Mouse (Mus musculus) limb, embryonic 15.5 days (tissue): ENCODE results near the gene Kcnq2. TPM values are rescaled to one million over a fixed set of nuclear protein-coding genes. Genes with fewer than 3 reads are reported as not detected.
A peak's percentile ranks its signal among the peaks of the same experiment; 100 is the strongest.

Source experiments
- ATAC-seq: fragments of 200-750 bp; cut with Nextera tagmentation; 2 replicates; pipeline ENCODE4 v1.8.0; 2017; ENCODE audit warnings: low read depth, moderate TSS enrichment; ENCODE audit not compliant: insufficient number of reproducible peaks, low FRiP score, low TSS enrichment
- H3K27ac ChIP-seq: fragments of 300-500 bp; sonication (generic); 2 replicates; pipeline ENCODE4 v1.5.1; 2015; ENCODE audit warnings: moderate library complexity, mild to moderate bottlenecking, inconsistent platforms
- H3K27me3 ChIP-seq: fragments of 300-500 bp; sonication (generic); 2 replicates; pipeline ENCODE4 v1.6.1; 2015; ENCODE audit warnings: inconsistent platforms
- H3K36me3 ChIP-seq: fragments of 300-500 bp; sonication (generic); 2 replicates; pipeline ENCODE4 v1.6.1; 2015; ENCODE audit warnings: inconsistent platforms
- H3K4me1 ChIP-seq: fragments of 300-500 bp; sonication (generic); 2 replicates; pipeline ENCODE4 v1.6.1; 2015; ENCODE audit warnings: inconsistent platforms
- H3K4me2 ChIP-seq: fragments of 300-500 bp; sonication (generic); 2 replicates; pipeline ENCODE4 v1.6.1; 2015; ENCODE audit warnings: mild to moderate bottlenecking, inconsistent platforms
- H3K4me3 ChIP-seq: fragments of 300-500 bp; sonication (generic); 2 replicates; pipeline ENCODE4 v1.5.1; 2015; ENCODE audit warnings: mild to moderate bottlenecking, inconsistent platforms
- H3K9ac ChIP-seq: fragments of 300-500 bp; sonication (generic); 2 replicates; pipeline ENCODE4 v1.6.1; 2015; ENCODE audit warnings: inconsistent platforms
- H3K9me3 ChIP-seq: fragments of 300-500 bp; sonication (generic); 2 replicates; pipeline ENCODE4 v1.6.1; 2016; ENCODE audit warnings: inconsistent platforms
- WGBS: fragments of 180-500 bp; shearing (Covaris S2); methylation state at CpG from one replicate; pipeline ENCODE4 v1.1.7; 2015; 5-methylcytosine and 5-hydroxymethylcytosine counted together
- polyA plus RNA-seq: library from polyadenylated mRNA; unstranded; fragments of >200 nt; fragmentation: Nextera tagmentation; extraction: Ambion mirVana; gene quantifications from 2 replicates; pipeline ENCODE4 v1.2.1, GENCODE M21; 2015

Gene Kcnq2
- polyA plus RNA-seq, 1 experiment from 2014 or later = 0.15 TPM

- no peaks in the 10 kb centered on the region for H3K9me3 ChIP-seq
- no peak for ATAC-seq
- H3K4me3 ChIP-seq = no peak overlapping the region
- no peak overlapping the region for H3K4me2 ChIP-seq
- WGBS = 91% methylated on average over 2 of the region's 2 CpGs
- H3K27me3 ChIP-seq = peaks cover 50% of the 10 kb centered on the region
- no peak overlapping the region for H3K27ac ChIP-seq
- no peak overlapping the region for H3K9ac ChIP-seq
- no peaks in the 10 kb centered on the region for H3K36me3 ChIP-seq
- H3K4me1 ChIP-seq = peaks cover 13% of the 10 kb centered on the region
Measured at GRCm38 (mm10) chr2:181144675-181145074, 9.6 kb upstream of the Kcnq2 start.

- no peaks in the 10 kb centered on the region for H3K9me3 ChIP-seq
- ATAC-seq = no peak
Measured at GRCm38 (mm10) chr2:181143509-181144276, 8.6 kb upstream of the Kcnq2 start.

GRCm38 (mm10) chr2:181142703-181143135 lies 7.6 kb upstream of the Kcnq2 start:
- Histone ChIP-seq H3K9ac (no peak overlapping the region), H3K4me2 (no peak overlapping the region), H3K4me3 (no peak overlapping the region), H3K27ac (no peak overlapping the region), H3K4me1 (peaks cover 5% of the 10 kb centered on the region), H3K36me3 (no peaks in the 10 kb centered on the region), H3K9me3 (no peaks in the 10 kb centered on the region), H3K27me3 (peaks cover 38% of the 10 kb centered on the region)
- ATAC-seq = no peak
- WGBS = 64% methylated on average over 8 of the region's 8 CpGs

More at GRCm38 (mm10) chr2:181143509-181144276, 8.6 kb upstream of the Kcnq2 start:
- no peak overlapping the region for H3K27ac ChIP-seq
- H3K36me3 ChIP-seq = no peaks in the 10 kb centered on the region
- no peak overlapping the region for H3K4me3 ChIP-seq
- peaks cover 40% of the 10 kb centered on the region for H3K27me3 ChIP-seq
- no peak overlapping the region for H3K9ac ChIP-seq
- H3K4me1 ChIP-seq = peaks cover 13% of the 10 kb centered on the region
- 72% methylated on average over 2 of the region's 2 CpGs for WGBS
- no peak overlapping the region for H3K4me2 ChIP-seq

- no peak overlapping the region for H3K4me2 ChIP-seq
- no peak overlapping the region for H3K9ac ChIP-seq
- H3K36me3 ChIP-seq = no peaks in the 10 kb centered on the region
- H3K4me3 ChIP-seq = no peak overlapping the region
- peaks cover 40% of the 10 kb centered on the region for H3K27me3 ChIP-seq
- H3K27ac ChIP-seq = no peak overlapping the region
- WGBS = 86% methylated on average over 5 of the region's 5 CpGs
- H3K4me1 ChIP-seq = peaks cover 6% of the 10 kb centered on the region
- H3K9me3 ChIP-seq = no peaks in the 10 kb centered on the region
- no peak for ATAC-seq
Measured at GRCm38 (mm10) chr2:181139641-181140193, 4.6 kb upstream of the Kcnq2 start.

- H3K27ac ChIP-seq = no peak overlapping the region
- H3K9ac ChIP-seq = no peak overlapping the region
- H3K4me3 ChIP-seq = no peak overlapping the region
- ATAC-seq = no peak
- WGBS = 0% methylated on average over 6 of the region's 6 CpGs
- no peaks in the 10 kb centered on the region for H3K9me3 ChIP-seq
- peaks cover 64% of the 10 kb centered on the region for H3K27me3 ChIP-seq
- H3K4me2 ChIP-seq = no peak overlapping the region
- peaks cover 12% of the 10 kb centered on the region for H3K4me1 ChIP-seq
- no peaks in the 10 kb centered on the region for H3K36me3 ChIP-seq
Measured at GRCm38 (mm10) chr2:181136934-181137333, 1.8 kb upstream of the Kcnq2 start.

GRCm38 (mm10) chr2:181135446-181135818 lies 332 bp upstream of the Kcnq2 start:
- no peak overlapping the region for H3K27ac ChIP-seq
- H3K27me3 ChIP-seq = peaks cover 70% of the 10 kb centered on the region
- no peaks in the 10 kb centered on the region for H3K9me3 ChIP-seq
- WGBS = 9% methylated on average over 4 of the region's 4 CpGs
- ATAC-seq = no peak
- H3K4me3 ChIP-seq = peak overlapping the region; percentile 43
- H3K4me1 ChIP-seq = peaks cover 12% of the 10 kb centered on the region
- no peak overlapping the region for H3K9ac ChIP-seq
- no peaks in the 10 kb centered on the region for H3K36me3 ChIP-seq
- peak overlapping the region; percentile 76 for H3K4me2 ChIP-seq

GRCm38 (mm10) chr2:181133837-181134590 lies 1.1 kb downstream of the Kcnq2 start:
- peaks cover 70% of the 10 kb centered on the region for H3K27me3 ChIP-seq
- no peaks in the 10 kb centered on the region for H3K9me3 ChIP-seq
- no peaks in the 10 kb centered on the region for H3K36me3 ChIP-seq
- H3K4me1 ChIP-seq = peaks cover 12% of the 10 kb centered on the region
- ATAC-seq = no peak
- H3K9ac ChIP-seq = no peak overlapping the region
- H3K27ac ChIP-seq = no peak overlapping the region
- H3K4me3 ChIP-seq = peak overlapping the region; percentile 43
- peak overlapping the region; percentile 76 for H3K4me2 ChIP-seq
- 9% methylated on average over 22 of the region's 22 CpGs for WGBS

GRCm38 (mm10) chr2:181130245-181130644 lies 4.9 kb downstream of the Kcnq2 start:
- ATAC-seq = no peak
- Histone ChIP-seq H3K4me3 (no peak overlapping the region), H3K36me3 (no peaks in the 10 kb centered on the region), H3K27me3 (peaks cover 43% of the 10 kb centered on the region), H3K4me2 (no peak overlapping the region), H3K27ac (no peak overlapping the region), H3K4me1 (peaks cover 11% of the 10 kb centered on the region), H3K9me3 (no peaks in the 10 kb centered on the region), H3K9ac (no peak overlapping the region)
- 64% methylated on average over 4 of the region's 4 CpGs for WGBS

- 79% methylated on average over 4 of the region's 4 CpGs for WGBS
- Histone ChIP-seq H3K9me3 (no peaks in the 10 kb centered on the region), H3K27ac (no peak overlapping the region)
Measured at GRCm38 (mm10) chr2:181128963-181129362, 6.1 kb downstream of the Kcnq2 start.

GRCm38 (mm10) chr2:181127786-181128185 lies 7.3 kb downstream of the Kcnq2 start:
- Histone ChIP-seq H3K4me2 (no peak overlapping the region), H3K9me3 (no peaks in the 10 kb centered on the region), H3K9ac (no peak overlapping the region), H3K27me3 (peaks cover 19% of the 10 kb centered on the region), H3K4me3 (no peak overlapping the region), H3K4me1 (no peaks in the 10 kb centered on the region), H3K36me3 (no peaks in the 10 kb centered on the region), H3K27ac (no peak overlapping the region)
- 44% methylated on average over 3 of the region's 3 CpGs for WGBS
- ATAC-seq = no peak

More at GRCm38 (mm10) chr2:181128963-181129362, 6.1 kb downstream of the Kcnq2 start:
- peaks cover 30% of the 10 kb centered on the region for H3K27me3 ChIP-seq
- H3K36me3 ChIP-seq = no peaks in the 10 kb centered on the region
- no peak for ATAC-seq
- no peaks in the 10 kb centered on the region for H3K4me1 ChIP-seq
- no peak overlapping the region for H3K4me2 ChIP-seq
- no peak overlapping the region for H3K9ac ChIP-seq
- H3K4me3 ChIP-seq = no peak overlapping the region

GRCm38 (mm10) chr2:181125726-181126455 lies 9.2 kb downstream of the Kcnq2 start:
- Histone ChIP-seq H3K27me3 (peaks cover 4% of the 10 kb centered on the region; the same call in 1 of the 2 replicates), H3K4me3 (no peak overlapping the region), H3K27ac (no peak overlapping the region), H3K4me2 (no peak overlapping the region), H3K9me3 (no peaks in the 10 kb centered on the region), H3K4me1 (no peaks in the 10 kb centered on the region), H3K9ac (no peak overlapping the region), H3K36me3 (no peaks in the 10 kb centered on the region)
- no peak for ATAC-seq
- 44% methylated on average over 7 of the region's 7 CpGs for WGBS
